Comparison of ENCODE assay signal across 20 mouse cellular contexts in the genomic region with DNA sequence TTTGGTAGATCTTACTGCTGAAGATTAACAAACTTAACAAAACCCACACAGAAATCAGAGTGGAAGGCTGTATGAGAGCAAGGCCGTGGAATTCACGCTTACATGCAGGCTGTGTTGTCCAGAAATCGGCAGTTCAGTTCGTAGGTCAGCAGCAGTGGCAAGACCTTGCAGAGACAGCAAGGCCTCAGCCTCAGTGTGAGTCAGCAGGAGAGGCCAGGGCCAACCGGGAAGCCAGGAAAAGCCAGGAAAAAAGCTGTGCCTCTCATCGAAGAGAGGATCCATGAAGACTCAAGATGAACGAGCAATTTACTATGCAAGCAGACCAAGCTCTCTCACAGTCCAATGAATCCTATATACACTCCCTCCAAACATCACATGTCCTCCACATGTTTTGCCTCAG.
DNase-seq lines count a peak whose midpoint lies in the region; ATAC-seq lines count a peak whose summit lies in the region.
"Had no signal": no experiment of that assay in that cellular context is flagged by ENCODE, and none has a peak within 500 bp of the region (broad histone marks: within the 10 kb centered on the region; RNA-seq: fewer than 3 reads in every experiment).

No protein-coding gene starts in this region.

- no peak for ATAC-seq in neural tube, embryonic 13.5 days (ENCODE audit: low read depth)
- ATAC-seq in neural tube, embryonic 15.5 days (ENCODE audit: low FRiP score) = no peak
- ATAC-seq: forebrain, embryonic 13.5 days; intestine, embryonic 15.5 days had no signal

- H3K4me2 ChIP-seq in neural tube, embryonic 13.5 days = no peak overlapping the region
- H3K4me2 ChIP-seq in neural tube, embryonic 15.5 days = no peak overlapping the region
- H3K4me2 ChIP-seq: forebrain, embryonic 13.5 days; hindbrain, embryonic 12.5 days; intestine, embryonic 15.5 days had no signal

- H3K4me3 ChIP-seq in neural tube, embryonic 13.5 days = no peak overlapping the region
- H3K4me3 ChIP-seq in embryonic facial prominence, embryonic 10.5 days = no peak overlapping the region
- H3K4me3 ChIP-seq in neural tube, embryonic 15.5 days (replicated peaks) = no peak overlapping the region
- H3K4me3 ChIP-seq: forebrain, embryonic 13.5 days; heart, embryonic 10.5 days; hindbrain, embryonic 12.5 days; intestine, embryonic 15.5 days had no signal

- no peaks in the 10 kb centered on the region for H3K9me3 ChIP-seq in neural tube, embryonic 13.5 days
- H3K9me3 ChIP-seq in embryonic facial prominence, embryonic 10.5 days = no peaks in the 10 kb centered on the region
- H3K9me3 ChIP-seq in neural tube, embryonic 15.5 days (replicated peaks) = no peaks in the 10 kb centered on the region
- H3K9me3 ChIP-seq: forebrain, embryonic 13.5 days; heart, embryonic 10.5 days; hindbrain, embryonic 12.5 days; intestine, embryonic 15.5 days had no signal

- no peak for DNase-seq in neural tube, embryonic 10.5 days (ENCODE audit: extremely low spot score, low spot score)
- peak; percentile 80 for DNase-seq in adrenal gland, adult 2 months
- peak; percentile 63 for DNase-seq in adrenal gland, postnatal 14 days
- no peak for DNase-seq in embryonic facial prominence, embryonic 10.5 days (ENCODE audit: low spot score)
- no peak for DNase-seq in layer of hippocampus, postnatal 10 days (ENCODE audit: low spot score in 2 of 2)
- DNase-seq: B cell, adult 2 months; cerebellum, adult 11-12 months; cerebellum, adult 9-10 months; cerebellum, postnatal 36 days; gastrocnemius, postnatal 10 days; heart, adult 18-20 months; heart, postnatal 10 days; heart, postnatal 4 days; kidney, adult 2 months had no signal

- H3K9ac ChIP-seq in neural tube, embryonic 13.5 days = no peak overlapping the region
- H3K9ac ChIP-seq in neural tube, embryonic 15.5 days (replicated peaks) = no peak overlapping the region
- H3K9ac ChIP-seq: forebrain, embryonic 13.5 days; hindbrain, embryonic 12.5 days; intestine, embryonic 15.5 days had no signal

- H3K4me1 ChIP-seq in neural tube, embryonic 13.5 days (replicated peaks) = peaks cover 28% of the 10 kb centered on the region
- peaks cover 18% of the 10 kb centered on the region for H3K4me1 ChIP-seq in embryonic facial prominence, embryonic 10.5 days
- peaks cover 12% of the 10 kb centered on the region for H3K4me1 ChIP-seq in neural tube, embryonic 15.5 days

- no peaks in the 10 kb centered on the region for H3K27me3 ChIP-seq in neural tube, embryonic 13.5 days
- no peaks in the 10 kb centered on the region for H3K27me3 ChIP-seq in embryonic facial prominence, embryonic 10.5 days (replicated peaks; ENCODE audit: low read depth, poor library complexity, severe bottlenecking)
- no peaks in the 10 kb centered on the region for H3K27me3 ChIP-seq in neural tube, embryonic 15.5 days (replicated peaks)
- H3K27me3 ChIP-seq: forebrain, embryonic 13.5 days; hindbrain, embryonic 12.5 days; intestine, embryonic 15.5 days had no signal

- H3K27ac ChIP-seq in neural tube, embryonic 13.5 days (replicated peaks) = 0 out of 2 replicates have a peak overlapping the region, but pooled peaks have one; percentile 28
- H3K27ac ChIP-seq in embryonic facial prominence, embryonic 10.5 days (replicated peaks) = no peak overlapping the region
- H3K27ac ChIP-seq in neural tube, embryonic 15.5 days (replicated peaks) = no peak overlapping the region
- H3K27ac ChIP-seq: forebrain, embryonic 13.5 days; heart, embryonic 10.5 days; hindbrain, embryonic 12.5 days; intestine, embryonic 15.5 days had no signal

- 91% methylated on average over 7 of the region's 7 CpGs for WGBS in neural tube, embryonic 13.5 days
- WGBS in embryonic facial prominence, embryonic 10.5 days = 87% methylated on average over 7 of the region's 7 CpGs
- 95% methylated on average over 7 of the region's 7 CpGs for WGBS in neural tube, embryonic 15.5 days

- H3K36me3 ChIP-seq in neural tube, embryonic 13.5 days = no peaks in the 10 kb centered on the region
- no peaks in the 10 kb centered on the region for H3K36me3 ChIP-seq in embryonic facial prominence, embryonic 10.5 days (replicated peaks)
- H3K36me3 ChIP-seq in neural tube, embryonic 15.5 days = no peaks in the 10 kb centered on the region
- H3K36me3 ChIP-seq: heart, embryonic 10.5 days; hindbrain, embryonic 12.5 days; intestine, embryonic 15.5 days had no signal

Comparison
In these comparisons a context has a peak if more than half of its experiments do, and no peak if none do; other contexts are left out.
1. DNase-seq: peak in adrenal gland, adult 2 months (single experiment) and adrenal gland, postnatal 14 days (single experiment); none in neural tube, embryonic 10.5 days (single experiment), embryonic facial prominence, embryonic 10.5 days (single experiment) and layer of hippocampus, postnatal 10 days (0 of 2).